Mouse (Mus musculus) ES-Bruce4 (cell line): ENCODE data around the gene Fgfr2.

Experiments used
- EP300 ChIP-seq: IDR thresholded peaks from 2 replicates; pipeline ENCODE4 v1.6.1; 2011; ENCODE audit warnings: low read depth, low read length; ENCODE audit not compliant: insufficient read depth
- POLR2A ChIP-seq: IDR thresholded peaks from one replicate; pipeline ENCODE4 v1.8.1; 2011; ENCODE audit warnings: low read length; ENCODE audit not compliant: insufficient read depth

DNA sequence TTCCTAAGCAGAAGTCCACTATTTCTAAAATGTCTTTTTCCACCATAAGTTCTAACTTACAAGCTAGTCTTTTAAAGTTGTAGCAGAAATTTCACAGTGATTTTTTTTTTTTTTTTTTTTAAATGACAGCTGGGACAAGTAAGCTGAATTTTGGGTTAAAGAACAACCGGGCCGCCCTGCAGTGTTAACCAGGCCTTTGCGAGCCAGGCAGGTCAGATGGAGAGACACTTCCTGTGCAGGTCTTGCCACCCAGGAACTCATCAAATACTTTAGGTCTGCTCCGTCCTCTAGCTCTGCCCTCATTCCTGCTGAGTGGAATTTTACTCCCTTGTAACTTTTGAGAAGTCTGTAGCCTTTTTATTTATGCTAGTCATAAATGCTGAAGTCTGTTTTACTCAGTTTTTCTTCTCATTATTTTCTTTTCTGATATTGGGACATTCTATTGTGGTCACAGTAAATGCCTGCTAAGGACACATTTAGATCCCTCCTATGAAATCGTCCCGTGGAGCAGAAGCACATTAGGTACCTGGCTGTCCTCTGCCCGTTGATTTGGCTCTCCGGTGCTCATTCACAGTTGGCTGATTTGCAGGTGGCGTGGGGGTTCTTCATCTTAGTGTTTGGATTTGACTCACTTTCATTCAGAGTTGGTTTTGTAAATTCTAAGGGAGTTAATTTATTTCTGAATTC is 2228.1 kb downstream of the Fgfr2 start:
- TF ChIP-seq EP300 = no peak
- no peak for TF ChIP-seq POLR2A
